Comparison of ENCODE assay signal across 29 mouse cellular contexts in genomic region chr6:125590471-125590870, GRCm38 (mm10). TPM values are rescaled to one million over a fixed set of nuclear protein-coding genes. Genes with fewer than 3 reads are reported as not detected.
DNase-seq lines count a peak whose midpoint lies in the region; ATAC-seq and TF ChIP-seq lines count a peak whose summit lies in the region.
"Had no signal": no experiment of that assay in that cellular context is flagged by ENCODE, and none has a peak within 500 bp of the region (broad histone marks: within the 10 kb centered on the region; RNA-seq: fewer than 3 reads in every experiment).

No protein-coding gene starts in this region.

- H3K4me1 ChIP-seq in liver, adult 2 months (ENCODE audit: control insufficient read depth, insufficient read depth, low read length): peaks cover 2% of the 10 kb centered on the region; the same call in 1 of the 2 replicates
- H3K4me1 ChIP-seq in lung, embryonic 15.5 days: peaks cover 10% of the 10 kb centered on the region; the same call in 1 of the 2 replicates
- peaks cover 9% of the 10 kb centered on the region for H3K4me1 ChIP-seq in midbrain, embryonic 11.5 days (ENCODE audit: control insufficient read depth, insufficient read depth, low read length)
- peaks cover 29% of the 10 kb centered on the region for H3K4me1 ChIP-seq in midbrain, embryonic 10.5 days
- peaks cover 21% of the 10 kb centered on the region for H3K4me1 ChIP-seq in ES-Bruce4 (ENCODE audit: control insufficient read depth, insufficient read depth, low read length)
- H3K4me1 ChIP-seq: heart, embryonic 12.5 days; heart, embryonic 15.5 days had no signal

- no peak for TF ChIP-seq POLR2A in liver, adult 2 months (IDR thresholded peaks at IDR 0.05; ENCODE audit: extremely low read depth, insufficient read depth, low read length)
- TF ChIP-seq POLR2A in ES-Bruce4 (IDR thresholded peaks at IDR 0.05; ENCODE audit: insufficient read depth, low read length): no peak

- 42% methylated on average over 8 of the region's 8 CpGs for WGBS in liver, adult 2 months
- WGBS in lung, embryonic 15.5 days: 73% methylated on average over 8 of the region's 8 CpGs
- 75% methylated on average over 8 of the region's 8 CpGs for WGBS in midbrain, embryonic 11.5 days
- WGBS in midbrain, embryonic 10.5 days: 82% methylated on average over 8 of the region's 8 CpGs

- H3K9me3 ChIP-seq in lung, embryonic 15.5 days: no peaks in the 10 kb centered on the region
- H3K9me3 ChIP-seq in midbrain, embryonic 11.5 days (ENCODE audit: control insufficient read depth, low read length): no peaks in the 10 kb centered on the region
- no peaks in the 10 kb centered on the region for H3K9me3 ChIP-seq in midbrain, embryonic 10.5 days (replicated peaks)
- no peaks in the 10 kb centered on the region for H3K9me3 ChIP-seq in ES-Bruce4 (replicated peaks; ENCODE audit: control insufficient read depth, insufficient read depth, low read length, poor library complexity, severe bottlenecking)
- H3K9me3 ChIP-seq: embryonic facial prominence, embryonic 12.5 days; embryonic facial prominence, embryonic 15.5 days; heart, embryonic 12.5 days; heart, embryonic 15.5 days; hindbrain, embryonic 10.5 days; hindbrain, embryonic 13.5 days had no signal

- H3K9ac ChIP-seq in liver, adult 2 months (ENCODE audit: low read depth, low read length): no peak overlapping the region
- H3K9ac ChIP-seq in lung, embryonic 15.5 days: no peak overlapping the region
- H3K9ac ChIP-seq in midbrain, embryonic 11.5 days (ENCODE audit: low read length): no peak overlapping the region
- H3K9ac ChIP-seq in ES-Bruce4 (ENCODE audit: low read depth, poor library complexity, severe bottlenecking): no peak overlapping the region
- H3K9ac ChIP-seq: embryonic facial prominence, embryonic 12.5 days; embryonic facial prominence, embryonic 15.5 days; forebrain, postnatal 0 days; heart, embryonic 12.5 days; heart, embryonic 15.5 days; hindbrain, embryonic 13.5 days had no signal

- no peaks in the 10 kb centered on the region for H3K27me3 ChIP-seq in liver, adult 2 months (ENCODE audit: control insufficient read depth, insufficient read depth, low read length)
- no peaks in the 10 kb centered on the region for H3K27me3 ChIP-seq in lung, embryonic 15.5 days
- no peaks in the 10 kb centered on the region for H3K27me3 ChIP-seq in midbrain, embryonic 11.5 days (ENCODE audit: control insufficient read depth, insufficient read depth, low read length)
- H3K27me3 ChIP-seq in midbrain, embryonic 10.5 days (ENCODE audit: low read depth, poor library complexity, severe bottlenecking): 0 out of 2 replicates have a peak, but pooled peaks cover 3% of the 10 kb centered on the region
- H3K27me3 ChIP-seq in ES-Bruce4 (ENCODE audit: control insufficient read depth, insufficient read depth, low read length, poor library complexity, severe bottlenecking): no peaks in the 10 kb centered on the region
- H3K27me3 ChIP-seq: embryonic facial prominence, embryonic 12.5 days; embryonic facial prominence, embryonic 15.5 days had no signal

- no peak for TF ChIP-seq EP300 in ES-Bruce4 (IDR thresholded peaks at IDR 0.05; ENCODE audit: insufficient read depth, low read depth, low read length)

- ATAC-seq in lung, embryonic 15.5 days (ENCODE audit: borderline replicate concordance, extremely low read depth, low FRiP score, low TSS enrichment): no peak
- no peak for ATAC-seq in midbrain, embryonic 11.5 days (ENCODE audit: low FRiP score)
- ATAC-seq: forebrain, embryonic 14.5 days had no signal

- no peak for TF ChIP-seq CTCF in liver, adult 2 months (IDR thresholded peaks at IDR 0.05; ENCODE audit: low read depth, low read length)
- no peak for TF ChIP-seq CTCF in ES-Bruce4 (IDR thresholded peaks at IDR 0.05; ENCODE audit: low read depth, low read length)

- DNase-seq in liver, adult 2 months (ENCODE audit: extremely low read depth, low read depth, low spot score): peak; percentile 80
- DNase-seq in liver: no peak
- no peak for DNase-seq in lung, postnatal 10 days
- DNase-seq in midbrain, embryonic 11.5 days (ENCODE audit: low spot score, missing footprints): peak; percentile 47
- DNase-seq in midbrain, embryonic 10.5 days (ENCODE audit: low spot score): no peak
- DNase-seq in thymus, postnatal 4 days: no peak
- DNase-seq: adrenal gland, adult 2 months; adrenal gland, postnatal 14 days; B cell, adult 2 months; cerebellum, adult 11 months; cerebellum, adult 2 months; cerebellum, adult 9-11 months; cerebellum, postnatal 25 days; forebrain, postnatal 0 days; gastrocnemius, adult 2 months; gastrocnemius, postnatal 14 days; heart, adult 18-20 months; heart, postnatal 10 days; heart, postnatal 36 days had no signal

- no peak overlapping the region for H3K4me2 ChIP-seq in lung, embryonic 15.5 days
- no peak overlapping the region for H3K4me2 ChIP-seq in midbrain, embryonic 11.5 days
- H3K4me2 ChIP-seq: embryonic facial prominence, embryonic 12.5 days; embryonic facial prominence, embryonic 15.5 days; heart, embryonic 12.5 days; heart, embryonic 15.5 days; hindbrain, embryonic 13.5 days had no signal

- no peak overlapping the region for H3K27ac ChIP-seq in liver, adult 2 months (replicated peaks; ENCODE audit: insufficient read depth, low read depth, low read length)
- 0 out of 2 replicates have a peak overlapping the region, but pooled peaks have one; percentile 91 for H3K27ac ChIP-seq in lung, embryonic 15.5 days
- no peak overlapping the region for H3K27ac ChIP-seq in midbrain, embryonic 11.5 days (ENCODE audit: low read depth, low read length)
- no peak overlapping the region for H3K27ac ChIP-seq in midbrain, embryonic 10.5 days (replicated peaks)
- 0 out of 2 replicates have a peak overlapping the region, but pooled peaks have one; percentile 96 for H3K27ac ChIP-seq in ES-Bruce4 (ENCODE audit: insufficient read depth, low read length)
- H3K27ac ChIP-seq: embryonic facial prominence, embryonic 12.5 days; embryonic facial prominence, embryonic 15.5 days; gastrocnemius, adult 2 months; heart, embryonic 15.5 days; hindbrain, embryonic 10.5 days; hindbrain, embryonic 13.5 days had no signal

- no peaks in the 10 kb centered on the region for H3K79me2 ChIP-seq in liver, adult 2 months (ENCODE audit: control insufficient read depth, insufficient read depth, low read length)

- H3K36me3 ChIP-seq in liver, adult 2 months (ENCODE audit: control insufficient read depth, insufficient read depth, low read length): no peaks in the 10 kb centered on the region
- H3K36me3 ChIP-seq in lung, embryonic 15.5 days: no peaks in the 10 kb centered on the region
- no peaks in the 10 kb centered on the region for H3K36me3 ChIP-seq in midbrain, embryonic 11.5 days (ENCODE audit: control insufficient read depth, insufficient read depth, low read length)
- H3K36me3 ChIP-seq in midbrain, embryonic 10.5 days: no peaks in the 10 kb centered on the region
- no peaks in the 10 kb centered on the region for H3K36me3 ChIP-seq in ES-Bruce4 (ENCODE audit: control insufficient read depth, insufficient read depth, low read length, poor library complexity, severe bottlenecking)
- H3K36me3 ChIP-seq: embryonic facial prominence, embryonic 12.5 days; embryonic facial prominence, embryonic 15.5 days; heart, embryonic 12.5 days; heart, embryonic 15.5 days; hindbrain, embryonic 10.5 days; hindbrain, embryonic 13.5 days had no signal

- H3K4me3 ChIP-seq in liver, adult 2 months (ENCODE audit: insufficient read depth, low read depth, low read length): no peak overlapping the region
- no peak overlapping the region for H3K4me3 ChIP-seq in lung, embryonic 15.5 days
- no peak overlapping the region for H3K4me3 ChIP-seq in midbrain, embryonic 11.5 days (ENCODE audit: low read depth, low read length)
- no peak overlapping the region for H3K4me3 ChIP-seq in midbrain, embryonic 10.5 days
- no peak overlapping the region for H3K4me3 ChIP-seq in ES-Bruce4 (ENCODE audit: low read depth, low read length)
- H3K4me3 ChIP-seq: embryonic facial prominence, embryonic 12.5 days; embryonic facial prominence, embryonic 15.5 days; gastrocnemius, adult 2 months; heart, embryonic 12.5 days; heart, embryonic 15.5 days; hindbrain, embryonic 10.5 days; hindbrain, embryonic 13.5 days had no signal

RNA-seq across cellular contexts. Expression of gene Vwf, which starts 43.9 kb away (rescaled TPM):
- 4.9 and 6.8 TPM in 2 replicates for total RNA-seq in liver, adult 2 months (2014; rRNA removed)
- polyA plus RNA-seq in liver, adult 2 months (2012; rRNA removed): 9.0 and 10.9 TPM in 2 replicates
- polyA plus RNA-seq in lung, embryonic 15.5 days (2015; fragmentation: Nextera tagmentation; extraction: Ambion mirVana): 19.1 and 20.8 TPM in 2 replicates
- polyA plus RNA-seq in midbrain, embryonic 11.5 days (2014; fragmentation: Nextera tagmentation; extraction: Ambion mirVana): 13.9 and 15.8 TPM in 2 replicates
- polyA plus RNA-seq in midbrain, embryonic 10.5 days (2016; fragmentation: Nextera tagmentation; extraction: Ambion mirVana): 5.8 and 10.1 TPM in 2 replicates
- 2.7 and 3.2 TPM in 2 replicates for polyA plus RNA-seq in ES-Bruce4 (2011; ENCODE audit: insufficient read depth, insufficient read length, low read depth, missing spikeins)
- total RNA-seq: CH12.LX had no signal

Comparison
In these comparisons a context has a peak if more than half of its experiments do, and no peak if none do; other contexts are left out.
1. DNase-seq: peak in liver, adult 2 months (single experiment) and midbrain, embryonic 11.5 days (single experiment); none in liver (single experiment), lung, postnatal 10 days (single experiment), midbrain, embryonic 10.5 days (single experiment) and thymus, postnatal 4 days (single experiment).
2. H3K27ac ChIP-seq: peak in lung, embryonic 15.5 days (single experiment) and ES-Bruce4 (single experiment); none in liver, adult 2 months (single experiment), midbrain, embryonic 11.5 days (single experiment) and midbrain, embryonic 10.5 days (single experiment).